Mouse (Mus musculus): ENCODE data around the gene Btbd8. TPM values are rescaled to one million over a fixed set of nuclear protein-coding genes. Genes with fewer than 3 reads are reported as not detected.

Gene Btbd8
- polyA plus RNA-seq (2014; fragmentation: Illumina TruSeq; extraction: RNeasy Lipid Tissue Mini Kit (QIAGEN cat#74804); ENCODE audit: low read depth, low replicate concordance), result 6.3 TPM

DNA sequence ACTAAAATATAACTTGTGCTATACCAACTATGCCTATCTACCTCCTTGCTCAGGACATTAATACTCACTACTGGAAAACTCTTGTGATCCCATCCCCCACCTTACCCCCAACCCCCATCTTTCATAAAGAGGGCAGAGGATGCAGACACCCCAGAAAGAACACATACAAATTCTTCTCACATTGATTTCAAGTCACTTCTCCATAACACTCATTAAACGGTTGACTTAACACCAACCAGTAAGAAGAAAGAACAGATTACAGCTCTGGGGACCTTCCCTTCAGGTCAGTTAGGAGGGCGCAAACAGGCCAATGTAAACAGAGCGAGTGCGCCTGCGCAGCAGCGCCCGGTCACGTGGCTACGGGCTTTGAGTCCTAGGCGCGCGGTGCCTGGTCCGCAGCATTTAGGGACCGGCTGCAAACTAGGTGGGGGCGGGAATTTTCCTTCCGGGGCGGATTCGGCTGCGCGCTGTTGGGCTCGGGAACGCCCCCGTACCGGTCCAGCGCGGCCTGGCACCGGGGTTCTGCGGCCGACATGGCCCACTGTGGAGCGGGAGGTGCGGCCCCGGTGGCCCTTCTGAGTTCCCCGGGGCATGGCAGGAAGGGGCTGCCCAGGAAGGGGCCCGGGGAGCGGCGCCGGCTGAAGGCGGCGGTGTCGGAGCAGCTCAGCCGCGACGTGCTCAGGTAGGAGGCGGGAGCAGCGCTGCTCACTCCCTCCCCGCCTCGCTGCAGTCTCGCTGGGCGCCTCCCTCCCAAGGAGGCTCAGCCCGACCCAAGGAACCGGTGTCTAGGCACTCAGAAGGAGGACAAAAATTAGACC is at the start of gene Btbd8:
Gene Btbd8, plus strand, starts transcription at position 534 of the 818 bp plus-strand sequence.

DNA sequence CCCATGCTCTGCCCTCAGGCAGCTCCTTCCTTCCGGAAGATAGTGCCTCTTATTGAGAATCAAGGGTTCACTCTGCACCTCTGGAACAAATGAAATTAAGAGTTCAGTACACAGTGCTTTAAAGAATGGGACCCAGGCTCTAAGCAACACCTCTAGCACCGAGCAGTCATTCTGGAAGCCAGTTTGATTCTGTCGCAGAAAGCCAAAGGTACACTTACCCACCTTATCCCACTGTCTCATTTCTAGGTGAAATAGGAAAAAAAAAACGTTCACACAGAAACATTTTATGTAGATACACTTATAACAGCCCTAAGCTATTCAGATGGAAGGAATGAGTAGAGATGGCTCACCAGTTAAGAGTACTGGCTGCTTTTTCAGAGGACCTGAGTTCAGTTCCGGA is 35.4 kb upstream of the Btbd8 start, which contains the start of gene Ephx4:
Gene Ephx4, plus strand, starts transcription at position 301 of the 400 bp plus-strand sequence.

GRCm38 (mm10) chr5:107431249-107431648 is 6.5 kb upstream of the Btbd8 start, which contains the start of gene Lpcat2b:
TSS of gene Lpcat2b (plus strand) at chr5:107431549.

GRCm38 (mm10) chr5:107507321-107507720 is 69.5 kb downstream of the Btbd8 start, which contains the start of gene Gm42669:
TSS of gene Gm42669 (plus strand) at chr5:107507621.

DNA sequence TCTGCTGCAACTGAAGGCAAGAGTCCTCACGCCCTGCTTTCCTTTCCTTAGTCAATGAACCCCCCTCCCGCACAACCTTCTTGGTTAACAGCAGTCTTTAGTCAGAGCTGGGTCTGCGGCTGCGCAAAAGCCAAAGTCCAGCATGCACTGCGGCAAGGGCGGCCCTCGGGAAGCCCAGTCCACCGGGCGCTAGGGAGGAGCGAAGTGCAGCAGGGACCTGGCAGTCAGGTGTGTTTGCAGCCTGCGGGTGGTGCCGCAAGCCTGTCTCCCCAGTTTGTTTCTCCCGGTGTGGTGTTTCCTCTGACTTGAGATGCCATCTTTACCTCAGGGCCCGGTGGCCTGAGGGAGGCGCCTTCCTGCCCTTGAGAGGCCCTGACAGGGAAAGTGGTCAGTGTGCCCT is 96.8 kb downstream of the Btbd8 start, which contains the start of gene 1700028K03Rik:
Gene 1700028K03Rik, plus strand, starts transcription at position 129 of the 400 bp plus-strand sequence.

Other genes with a start within 250 kb of the Btbd8 start
- 23.6 TPM for gene Tgfbr3, start 148.4 kb upstream of the Btbd8 start, polyA plus RNA-seq (2014; fragmentation: Illumina TruSeq; extraction: RNeasy Lipid Tissue Mini Kit (QIAGEN cat#74804); ENCODE audit: low read depth, low replicate concordance)
- 2.4 TPM for gene Brdt, start 106.8 kb upstream of the Btbd8 start, polyA plus RNA-seq (2014; fragmentation: Illumina TruSeq; extraction: RNeasy Lipid Tissue Mini Kit (QIAGEN cat#74804); ENCODE audit: low read depth, low replicate concordance)
- gene Ephx4, start 35.3 kb upstream of the Btbd8 start, polyA plus RNA-seq (2014; fragmentation: Illumina TruSeq; extraction: RNeasy Lipid Tissue Mini Kit (QIAGEN cat#74804); ENCODE audit: low read depth, low replicate concordance), result not detected
- gene Lpcat2b, start 6.4 kb upstream of the Btbd8 start, polyA plus RNA-seq (2014; fragmentation: Illumina TruSeq; extraction: RNeasy Lipid Tissue Mini Kit (QIAGEN cat#74804); ENCODE audit: low read depth, low replicate concordance), result not detected
- not detected for gene Gm42669, start 69.6 kb downstream of the Btbd8 start, polyA plus RNA-seq (2014; fragmentation: Illumina TruSeq; extraction: RNeasy Lipid Tissue Mini Kit (QIAGEN cat#74804); ENCODE audit: low read depth, low replicate concordance)
- 0.24 TPM for gene 1700028K03Rik, start 96.7 kb downstream of the Btbd8 start, polyA plus RNA-seq (2014; fragmentation: Illumina TruSeq; extraction: RNeasy Lipid Tissue Mini Kit (QIAGEN cat#74804); ENCODE audit: low read depth, low replicate concordance)
- gene Rpap2, start 159.4 kb downstream of the Btbd8 start, polyA plus RNA-seq (2014; fragmentation: Illumina TruSeq; extraction: RNeasy Lipid Tissue Mini Kit (QIAGEN cat#74804); ENCODE audit: low read depth, low replicate concordance), result 27.0 TPM
- gene Glmn, start 159.9 kb downstream of the Btbd8 start, polyA plus RNA-seq (2014; fragmentation: Illumina TruSeq; extraction: RNeasy Lipid Tissue Mini Kit (QIAGEN cat#74804); ENCODE audit: low read depth, low replicate concordance), result 23.9 TPM

Data from kidney, adult 10 weeks (tissue).